Mouse (Mus musculus) fibroblast of lung, adult 2 months (primary cell): ENCODE data around the gene Gtf2h4.

Experiments
- DNase-seq: peaks from one replicate; pipeline ENCODE4 v3.0.0-alpha.2; 2011; ENCODE audit warnings: low read depth

Gtf2h4 gene

DNA sequence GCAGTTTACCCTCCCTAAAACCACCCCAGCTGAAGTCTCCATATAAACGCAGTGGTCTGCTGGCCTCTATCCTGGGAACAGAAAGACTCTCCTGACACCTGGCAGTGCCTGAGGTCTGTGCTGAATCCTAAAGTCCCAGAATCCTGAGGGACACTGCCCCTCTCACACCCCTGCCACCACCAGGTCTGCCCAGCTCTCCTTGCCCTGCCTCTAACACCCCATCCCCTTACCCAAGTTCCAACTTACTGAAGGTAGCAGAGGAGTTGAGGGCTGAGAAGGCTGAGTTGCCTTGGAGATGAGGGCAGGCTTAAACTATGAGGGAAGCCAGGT lies 23.9 kb upstream of the Gtf2h4 start:
- no peak for DNase-seq

DNA sequence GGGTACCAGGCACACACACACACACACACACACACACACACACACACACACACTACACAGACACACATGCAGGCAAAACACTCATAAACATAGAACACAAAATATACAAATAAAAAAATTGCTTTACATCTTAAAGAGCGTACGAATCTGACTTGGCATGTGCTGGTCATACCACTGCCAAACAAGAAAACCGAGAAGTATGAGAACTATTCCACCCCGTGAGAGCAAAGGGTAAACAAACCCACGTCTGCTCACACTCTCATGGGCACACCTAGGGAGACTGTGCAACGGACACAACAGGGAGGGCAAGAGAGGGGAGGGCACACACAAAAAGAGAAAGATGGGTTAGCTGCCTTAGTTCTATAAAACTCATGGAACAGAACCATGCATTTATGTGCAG lies 23.2 kb upstream of the Gtf2h4 start:
- DNase-seq, result no peak

DNA sequence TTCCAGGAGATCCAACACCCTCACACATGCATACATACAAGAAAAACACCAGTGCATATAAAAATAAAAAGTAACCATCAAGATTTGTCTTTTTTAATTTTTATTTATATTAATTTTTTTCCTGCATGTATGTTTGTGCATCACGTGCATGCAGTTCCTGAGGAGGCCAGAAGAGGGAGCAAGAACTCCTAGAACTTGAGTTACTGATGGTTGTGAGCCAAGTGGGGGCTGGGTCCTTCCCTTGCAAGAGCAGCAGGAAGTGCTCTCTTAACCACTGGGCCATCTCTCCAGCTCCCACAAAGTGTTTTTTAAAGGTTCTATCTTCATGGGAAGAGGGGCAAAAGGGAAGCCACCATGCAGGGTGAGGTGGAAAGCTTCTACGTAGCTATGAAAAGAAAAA lies 21.8 kb upstream of the Gtf2h4 start:
- no peak for DNase-seq

DNA sequence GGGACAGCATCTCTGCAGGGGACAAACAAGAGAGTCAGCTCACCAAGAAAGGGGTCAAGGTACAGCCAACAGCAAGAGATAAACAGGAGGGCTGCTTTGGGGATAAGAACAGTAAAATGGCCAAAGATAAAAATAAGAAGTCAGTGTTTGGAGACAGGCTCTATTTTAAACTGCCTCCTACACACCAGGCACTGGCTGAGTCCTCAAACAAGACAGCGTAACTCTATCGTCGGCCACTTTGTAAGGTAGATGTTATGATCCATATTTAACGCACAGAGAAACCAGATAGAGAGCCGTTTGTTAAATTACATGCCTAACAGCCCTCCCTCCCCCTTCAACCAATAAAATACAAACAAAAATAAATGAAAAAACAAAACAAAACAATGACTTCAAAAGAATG lies 20.4 kb upstream of the Gtf2h4 start:
- no peak for DNase-seq

DNA sequence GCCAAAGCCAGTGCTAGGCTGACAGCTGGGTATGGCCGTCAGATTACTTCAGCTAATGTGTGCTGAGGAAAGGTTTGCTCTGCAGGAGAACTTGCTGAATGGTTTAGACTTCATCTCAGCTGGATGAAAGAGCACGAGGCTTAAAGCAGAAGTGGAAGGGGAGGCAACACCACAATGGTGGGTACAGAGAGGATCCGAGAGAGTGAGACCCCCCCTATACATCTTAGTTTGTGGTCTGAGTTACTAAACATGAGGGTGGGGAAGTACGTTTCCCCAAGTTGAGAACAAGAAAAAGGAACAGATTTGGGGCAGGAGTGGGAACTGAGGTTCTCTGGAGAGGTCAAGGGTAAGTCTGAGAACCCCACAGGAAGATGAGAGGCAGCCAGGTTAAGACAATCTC lies 18.8 kb upstream of the Gtf2h4 start:
- no peak for DNase-seq

DNA sequence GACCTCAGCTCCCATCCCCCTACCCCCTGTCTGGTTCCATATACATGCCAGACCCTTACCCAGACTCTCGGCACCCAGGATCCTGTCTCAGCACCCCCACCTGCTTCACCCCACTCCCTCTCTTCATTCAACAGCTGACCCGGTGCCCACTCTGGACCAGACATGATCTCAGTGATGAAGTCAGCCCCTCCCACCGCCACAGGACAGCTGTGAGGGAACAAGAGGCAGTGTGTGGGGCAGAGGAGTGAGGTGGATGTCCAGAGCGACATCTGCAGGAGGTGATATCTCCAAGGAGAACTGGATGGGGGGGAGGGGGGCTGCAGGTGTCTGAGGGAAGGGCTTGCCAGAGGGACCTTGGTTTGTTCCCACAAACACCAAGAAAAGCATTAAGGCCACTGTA lies 18.3 kb upstream of the Gtf2h4 start:
- DNase-seq, result no peak

DNA sequence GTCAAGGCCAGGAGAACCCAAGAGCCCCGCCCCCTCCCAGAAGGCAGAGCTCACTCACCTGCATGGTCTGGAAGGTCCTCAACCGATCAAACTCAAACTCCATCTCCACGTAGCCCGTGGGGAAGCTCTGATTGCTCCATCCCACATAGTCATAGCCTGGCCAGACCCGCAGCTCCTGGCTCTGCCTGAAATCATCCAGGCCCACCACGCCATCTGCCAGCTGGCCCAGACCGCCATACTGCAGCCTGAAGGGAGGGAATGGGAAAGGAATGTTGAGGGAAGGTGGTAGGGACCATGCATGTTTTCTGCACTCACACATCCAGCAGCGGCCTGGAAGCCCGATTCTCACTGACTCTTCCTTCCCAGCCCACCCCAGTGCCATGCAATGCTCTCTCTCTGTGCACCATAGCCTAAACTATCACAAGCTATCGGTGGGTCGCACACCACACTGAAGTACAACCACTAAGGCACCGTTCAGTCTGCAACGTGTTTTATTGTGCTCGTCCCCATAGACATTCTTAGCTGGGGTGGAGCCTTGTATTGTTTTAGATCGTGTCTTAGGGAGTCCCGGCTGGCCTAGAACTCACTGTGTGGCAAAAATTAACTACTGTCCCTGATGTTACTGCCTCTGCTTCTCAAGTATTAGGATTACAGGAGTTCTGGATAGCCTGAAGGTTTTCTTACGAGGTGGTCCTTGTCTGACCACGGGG lies 16.6 kb upstream of the Gtf2h4 start:
- no peak for DNase-seq

DNA sequence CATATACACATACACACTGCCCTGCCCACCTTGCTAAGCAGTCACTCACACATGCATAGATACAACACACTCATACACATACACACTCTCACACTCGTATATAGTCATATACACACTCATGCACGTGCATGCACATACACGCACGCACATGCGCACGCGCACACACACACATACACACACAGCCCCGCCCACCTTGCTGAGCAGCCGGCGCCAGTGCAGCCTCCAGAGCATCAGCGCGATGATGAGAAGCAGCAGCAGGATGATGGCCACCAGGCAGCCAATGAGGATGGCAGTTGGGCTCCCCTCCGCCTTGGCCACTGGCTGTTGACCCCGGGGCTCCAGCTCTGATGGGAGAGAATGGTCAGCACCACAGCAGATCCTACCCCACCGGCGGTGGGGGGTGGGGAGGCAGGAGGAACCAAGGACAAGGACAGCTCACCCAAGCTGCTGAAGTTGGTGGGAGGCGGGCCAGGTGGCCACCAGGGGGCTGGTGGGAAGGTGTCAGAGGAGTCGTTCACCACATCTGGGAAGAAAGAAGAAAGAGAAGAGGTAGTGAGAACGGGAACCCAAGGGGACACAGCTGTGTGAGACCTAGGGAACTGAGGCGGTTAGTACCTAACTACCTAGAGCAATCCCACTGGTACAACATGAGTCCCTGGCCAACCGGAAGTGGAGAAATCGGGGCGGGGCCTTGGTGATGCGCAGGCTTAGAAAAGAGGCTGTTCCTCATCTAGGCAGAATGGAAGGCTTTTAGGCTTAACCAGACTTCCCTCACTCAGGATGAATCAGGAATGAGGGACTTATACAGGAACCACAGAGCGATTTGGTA lies 15.0 kb upstream of the Gtf2h4 start:
- no peak for DNase-seq

DNA sequence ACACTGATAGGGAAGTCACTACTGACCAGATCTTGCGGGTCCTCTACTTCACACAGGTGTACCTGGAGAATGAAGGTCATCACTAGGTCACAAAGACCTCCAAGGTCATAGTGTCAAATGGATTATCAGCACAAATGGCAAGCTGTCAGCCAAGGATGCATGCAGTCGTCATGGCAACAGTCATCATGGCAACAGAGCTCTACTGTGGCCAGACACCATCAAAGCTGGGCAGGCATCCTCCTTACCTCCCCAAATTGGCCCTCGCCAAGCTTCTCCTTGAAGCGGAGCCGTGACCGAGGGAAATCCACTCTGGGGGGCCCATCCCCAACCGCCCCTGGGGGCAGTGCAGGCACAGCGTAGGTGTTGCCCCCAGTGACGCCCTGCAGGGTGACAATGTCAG lies 11.5 kb upstream of the Gtf2h4 start:
- no peak for DNase-seq

DNA sequence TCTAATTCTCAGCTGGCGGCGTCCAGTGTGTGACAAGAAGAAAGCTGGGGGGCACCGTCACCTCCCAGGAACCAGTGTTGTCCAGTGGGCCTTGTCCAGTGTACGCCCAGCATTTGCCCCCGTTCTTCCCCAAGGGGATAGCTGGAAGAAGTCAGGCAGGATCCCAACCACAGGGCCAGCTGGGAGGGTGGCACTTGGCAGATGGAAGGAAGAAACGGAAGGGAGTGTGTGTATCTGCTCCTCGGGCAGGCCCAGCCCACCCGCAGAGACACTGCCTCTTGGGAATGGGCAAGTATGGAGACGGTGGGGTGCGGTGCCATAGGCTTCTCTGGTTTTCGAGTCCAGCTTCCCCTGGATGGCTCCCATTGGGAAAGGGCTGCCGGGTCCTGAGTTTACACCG lies 8.4 kb upstream of the Gtf2h4 start:
- no peak for DNase-seq

DNA sequence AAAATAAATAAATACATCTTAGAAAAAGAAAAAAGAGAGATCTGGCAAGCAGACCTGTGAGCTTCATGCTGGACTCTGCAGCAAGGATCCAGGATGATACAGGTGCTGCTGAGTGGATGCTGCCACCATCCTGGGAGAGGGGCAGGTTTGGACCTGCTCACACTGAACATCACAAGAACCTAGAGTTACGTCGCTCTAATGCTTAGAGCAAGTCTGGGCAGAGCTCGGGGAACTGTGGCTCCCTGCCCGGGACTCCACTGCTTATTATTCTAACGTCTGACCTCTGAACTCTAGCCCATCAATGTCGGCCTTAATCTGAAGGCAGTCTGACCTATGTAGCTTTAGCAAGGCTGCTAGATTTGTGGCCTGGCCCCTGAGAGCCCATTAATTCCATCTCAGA lies 7.1 kb upstream of the Gtf2h4 start:
- DNase-seq, result no peak

DNA sequence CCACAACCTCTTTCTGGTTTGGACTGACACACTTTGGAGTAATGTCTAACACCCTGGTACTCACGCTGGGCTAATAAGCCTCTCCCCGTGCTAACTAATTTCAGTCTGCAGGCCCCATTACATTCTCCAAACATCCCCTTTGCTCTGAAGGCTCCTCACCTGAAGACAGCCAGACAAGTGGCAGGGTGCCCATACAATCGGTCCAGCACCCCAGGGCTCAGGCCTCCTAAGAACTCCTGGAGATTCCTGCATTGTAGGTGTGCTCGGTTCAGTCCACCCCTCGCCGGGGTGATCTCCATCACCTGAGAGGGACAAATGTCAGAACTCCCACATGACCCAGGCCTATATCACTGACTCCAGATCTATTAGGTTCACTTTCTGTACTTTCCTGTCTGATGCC lies 1.0 kb downstream of the Gtf2h4 start:
- DNase-seq, result no peak

DNA sequence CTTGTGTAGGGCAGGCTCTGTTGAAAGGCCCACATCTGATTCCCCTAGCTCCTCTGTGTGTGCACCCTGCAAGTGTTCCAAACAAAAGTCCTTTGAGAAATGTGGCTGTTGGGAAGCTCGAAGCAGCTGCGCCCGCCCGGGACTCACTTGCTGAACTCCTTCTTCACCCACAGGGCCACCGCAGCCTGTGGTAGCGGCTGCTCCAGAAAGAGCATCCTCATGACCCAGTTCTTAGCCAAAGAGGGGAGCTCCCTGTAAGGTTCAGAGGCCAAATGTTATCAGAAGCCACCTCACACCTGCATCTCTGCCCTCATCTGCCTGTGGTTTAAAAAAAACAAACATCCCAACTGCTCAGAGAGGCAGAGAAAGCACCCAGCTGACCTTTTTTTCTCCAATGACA lies 1.7 kb downstream of the Gtf2h4 start:
- no peak for DNase-seq

DNA sequence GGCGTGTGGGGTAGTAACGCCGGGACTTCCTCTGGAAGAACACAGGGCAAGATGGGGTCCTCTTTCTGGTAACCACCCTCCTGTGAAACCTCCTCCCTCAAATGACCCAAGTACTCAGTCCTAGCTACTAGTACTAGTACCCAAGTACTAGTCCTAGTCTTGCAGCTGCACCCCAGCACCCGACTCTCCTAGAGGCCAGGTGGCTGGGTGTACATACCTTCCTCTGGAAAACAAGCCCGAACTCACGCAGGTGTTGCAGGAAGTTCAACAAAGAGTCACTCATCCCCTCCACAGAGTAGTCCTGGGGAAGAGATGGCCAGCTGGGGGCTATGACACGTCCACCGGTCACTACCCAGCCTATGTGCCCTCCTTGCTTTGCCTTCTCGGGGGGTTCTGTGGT lies 3.8 kb downstream of the Gtf2h4 start:
- no peak for DNase-seq

DNA sequence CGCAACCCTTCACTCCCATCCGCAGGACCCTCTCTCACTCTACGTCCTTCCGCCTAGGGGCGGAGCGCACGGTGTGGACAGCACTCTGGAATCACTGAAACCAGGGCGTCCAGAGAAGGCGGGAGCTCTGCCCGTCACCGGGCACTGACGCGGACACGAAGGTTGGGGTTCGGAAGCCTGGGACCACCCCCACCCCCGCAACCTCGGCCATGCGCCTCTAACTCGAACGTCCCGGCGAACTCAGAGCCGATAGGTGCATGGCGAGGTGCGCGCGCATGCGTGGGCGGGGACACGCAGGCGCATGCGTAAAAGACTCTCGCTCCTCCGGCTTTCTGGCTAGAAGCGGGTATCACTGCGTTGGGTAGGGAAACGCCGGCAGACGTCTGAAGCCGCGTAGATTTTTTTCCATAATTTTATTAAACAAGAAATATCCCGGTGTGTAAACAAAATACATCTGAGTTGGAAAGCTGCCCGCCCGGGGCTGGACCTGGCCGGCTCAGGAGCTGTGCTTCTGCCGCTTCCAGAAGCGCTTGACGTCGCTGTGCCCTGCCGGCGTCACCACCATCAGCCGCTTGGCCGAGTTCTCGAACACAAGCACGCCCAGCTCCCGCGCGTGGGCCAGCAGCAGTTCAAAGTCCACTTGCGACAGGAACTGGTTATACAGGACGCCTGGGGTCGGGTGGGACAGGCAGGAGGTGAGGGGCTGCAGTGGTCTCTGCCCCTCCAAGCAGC lies 6.0 kb downstream of the Gtf2h4 start, which contains the start of gene Vars2:
Gene Vars2, minus strand, starts transcription at position 259 of the 732 bp plus-strand sequence.
- DNase-seq, result peak; percentile 85

DNA sequence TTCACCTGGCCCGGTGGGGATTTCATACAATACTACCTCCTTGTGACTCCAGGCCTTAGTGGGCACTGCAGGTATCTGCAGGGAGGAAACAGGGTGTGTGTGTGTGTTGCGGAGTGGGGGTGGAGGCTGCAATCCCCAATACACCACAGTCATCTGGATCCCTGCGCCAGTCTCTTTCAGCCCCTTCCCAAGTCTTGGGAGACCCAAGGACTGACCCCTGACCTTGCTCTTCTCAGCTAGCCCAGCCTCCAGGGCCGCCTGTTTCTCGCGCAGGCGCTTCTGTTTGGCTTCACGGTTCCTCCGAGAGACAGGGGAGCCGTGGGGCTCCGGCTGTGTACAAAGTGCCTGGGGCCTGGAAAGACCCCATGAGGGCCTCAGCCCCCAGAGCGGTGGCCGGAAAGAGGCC lies 6.7 kb downstream of the Gtf2h4 start:
- no peak for DNase-seq

DNA sequence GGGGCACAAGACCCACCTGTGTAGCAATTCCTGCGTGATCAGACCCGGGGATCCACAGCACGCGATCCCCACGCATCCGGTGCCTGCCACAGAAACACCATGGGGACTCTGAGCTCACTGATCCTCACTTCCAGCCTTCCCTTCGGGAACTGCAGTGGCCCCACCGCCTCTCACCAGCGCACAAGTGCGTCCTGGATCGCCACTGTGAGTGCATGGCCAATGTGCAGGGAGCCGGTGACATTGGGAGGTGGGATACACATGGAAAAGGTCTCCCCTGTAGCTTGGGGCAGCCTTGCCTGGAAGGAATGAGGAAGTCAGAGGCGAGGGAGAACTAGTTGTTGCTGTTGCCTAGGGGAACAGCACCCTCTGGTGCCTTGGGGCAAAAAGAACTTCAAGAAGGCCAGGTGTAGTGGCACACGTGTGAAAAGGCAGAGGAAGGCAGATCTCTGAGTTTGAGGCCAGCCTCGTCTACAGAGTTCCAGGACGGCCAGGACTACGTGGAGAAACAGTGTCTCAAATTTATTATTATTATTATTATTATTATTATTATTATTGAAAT lies 7.5 kb downstream of the Gtf2h4 start:
- peak; percentile 27 for DNase-seq

DNA sequence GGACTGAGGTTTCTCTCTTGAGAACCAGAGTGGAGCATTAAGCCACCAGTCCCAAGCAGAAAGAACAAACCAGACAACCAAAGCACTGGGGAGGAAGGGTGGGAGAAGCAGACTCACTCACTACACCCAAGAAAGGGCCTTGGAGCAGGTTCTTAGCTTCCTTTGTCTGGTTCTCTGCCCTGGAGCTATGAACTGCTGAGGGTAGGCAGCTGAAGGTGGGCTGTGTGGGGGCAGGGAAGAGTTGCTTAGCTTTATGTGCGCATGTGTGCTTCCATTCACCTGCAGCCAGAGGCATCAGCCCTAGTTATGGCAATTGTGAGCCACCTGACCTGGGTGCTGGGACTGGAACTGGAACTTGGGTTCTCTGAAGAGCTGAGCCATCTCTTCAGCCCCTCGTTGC lies 20.5 kb downstream of the Gtf2h4 start:
- DNase-seq, result no peak

DNA sequence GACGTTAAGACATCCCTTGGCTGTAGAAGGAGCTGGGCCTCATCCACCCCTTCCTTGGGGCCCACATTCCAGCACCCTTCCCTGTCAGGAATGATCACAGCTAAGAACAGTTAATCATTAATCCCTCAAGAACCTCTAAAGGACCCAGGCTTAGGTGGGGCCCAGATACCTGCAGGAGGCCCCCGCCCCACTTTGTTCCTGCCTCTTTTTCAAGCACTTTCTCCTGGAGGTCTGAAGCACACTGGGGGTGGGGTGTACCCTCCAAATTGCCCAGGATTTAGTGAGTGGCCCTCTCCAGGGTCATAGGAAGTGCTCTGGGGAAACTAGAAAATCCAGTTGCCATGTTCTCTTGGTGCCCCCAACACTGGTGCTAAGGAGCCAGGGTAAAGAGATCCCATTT lies 24.1 kb downstream of the Gtf2h4 start:
- no peak for DNase-seq

DNA sequence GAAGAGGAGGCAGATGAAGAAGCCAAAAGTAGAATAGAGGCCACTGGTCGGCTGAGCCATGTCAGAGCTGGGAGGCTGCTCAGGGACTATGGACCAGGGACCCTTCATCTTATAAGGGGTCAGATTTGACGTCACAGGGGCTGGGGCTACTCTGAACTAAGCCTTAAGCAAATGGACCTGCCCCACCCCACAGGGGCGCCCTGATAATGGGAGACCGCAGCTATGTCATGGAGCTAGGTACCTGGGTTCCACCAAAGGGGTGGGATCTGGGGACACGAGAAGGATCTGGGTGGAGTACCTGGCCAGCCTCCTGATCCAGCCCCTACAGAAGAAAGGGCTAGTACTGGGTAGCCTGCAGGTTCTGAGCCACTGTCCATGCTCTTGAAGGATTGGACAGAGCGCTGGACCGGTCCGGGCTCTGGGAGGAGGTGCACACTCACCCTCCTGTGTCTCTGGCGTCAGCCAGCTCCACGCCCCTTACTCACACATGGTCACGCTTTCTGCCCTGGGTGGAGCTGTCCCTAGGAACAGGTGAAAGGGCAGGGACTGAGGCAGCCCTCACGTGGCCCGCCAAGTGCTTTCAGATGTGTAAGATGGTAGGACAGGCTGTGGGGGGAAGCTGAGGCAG lies 29.8 kb downstream of the Gtf2h4 start, which contains the start of gene Mucl3:
Gene Mucl3, minus strand, starts transcription at position 87 of the 628 bp plus-strand sequence.
- no peak for DNase-seq

DNA sequence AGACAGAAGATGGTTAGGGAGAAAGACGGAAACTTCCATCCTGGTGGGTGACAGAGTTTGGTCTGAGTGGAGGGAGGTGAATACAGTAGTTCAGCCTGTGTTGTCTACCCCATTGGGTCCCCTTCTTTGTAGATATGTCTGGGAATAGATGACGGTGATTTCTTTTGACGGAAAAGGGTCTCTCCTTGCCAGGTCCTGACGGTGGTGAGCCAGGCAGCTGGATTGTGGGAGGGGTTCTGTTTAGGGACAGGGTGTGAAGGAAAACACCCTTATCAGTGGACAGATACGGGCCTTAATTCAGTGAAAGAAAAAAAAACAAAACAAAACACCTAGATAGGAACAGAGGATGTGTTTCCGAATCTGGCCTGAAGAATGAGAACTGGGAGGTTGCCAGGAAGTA lies 34.2 kb downstream of the Gtf2h4 start:
- DNase-seq, result no peak

DNA sequence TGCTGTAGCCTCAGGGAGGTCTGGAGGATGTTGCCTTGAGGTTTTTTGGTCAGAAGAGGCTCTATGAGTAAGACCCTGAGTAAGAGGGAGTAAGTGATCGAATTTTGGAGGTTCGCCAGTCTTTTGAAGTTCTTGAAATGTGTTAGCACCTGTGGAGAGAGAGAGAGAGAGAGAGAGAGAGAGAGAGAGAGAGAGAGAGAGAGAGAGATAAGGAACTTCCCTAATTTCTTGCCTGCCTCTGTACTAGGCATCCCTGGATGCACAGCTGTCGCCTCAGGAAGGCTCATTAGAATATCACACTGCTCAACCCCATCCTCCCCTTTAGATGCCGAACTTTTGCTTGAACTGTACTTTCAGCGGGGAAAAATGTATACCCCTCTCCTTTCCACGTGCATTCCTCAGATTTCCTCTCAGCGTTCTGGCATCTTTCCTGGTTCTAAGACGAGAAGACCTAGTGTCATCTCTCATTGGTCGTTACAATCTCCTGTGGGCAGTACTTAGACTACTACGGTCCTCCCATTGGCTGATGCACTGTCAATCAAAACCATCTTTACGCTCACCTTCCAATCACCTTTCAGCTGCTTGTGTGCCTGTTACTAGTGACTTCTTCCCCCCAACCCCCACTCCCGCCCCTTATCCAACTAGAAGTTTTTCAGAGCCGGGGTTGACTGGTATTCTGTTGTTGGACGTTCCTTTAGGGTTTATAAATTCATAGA lies 34.9 kb downstream of the Gtf2h4 start:
- peak; percentile 90 for DNase-seq
